Mouse (Mus musculus): Measurements from ENCODE around the gene Akap13. TPM values are rescaled to one million over a fixed set of nuclear protein-coding genes. Genes with fewer than 3 reads are reported as not detected.

Akap13 gene
- 6.1 and 10.5 TPM in 2 replicates for polyA plus RNA-seq (2021; fragmentation: Nextera tagmentation)
- long read RNA-seq, experiment 1, partial matches to known transcripts: 6 of 21 reads
- long read RNA-seq, experiment 1, other reads (novel, unspliced or antisense): 14 of 21 reads
- long read RNA-seq, experiment 2, partial matches to known transcripts: 3 of 18 reads
- long read RNA-seq, experiment 2, other reads (novel, unspliced or antisense): 11 of 18 reads

DNA sequence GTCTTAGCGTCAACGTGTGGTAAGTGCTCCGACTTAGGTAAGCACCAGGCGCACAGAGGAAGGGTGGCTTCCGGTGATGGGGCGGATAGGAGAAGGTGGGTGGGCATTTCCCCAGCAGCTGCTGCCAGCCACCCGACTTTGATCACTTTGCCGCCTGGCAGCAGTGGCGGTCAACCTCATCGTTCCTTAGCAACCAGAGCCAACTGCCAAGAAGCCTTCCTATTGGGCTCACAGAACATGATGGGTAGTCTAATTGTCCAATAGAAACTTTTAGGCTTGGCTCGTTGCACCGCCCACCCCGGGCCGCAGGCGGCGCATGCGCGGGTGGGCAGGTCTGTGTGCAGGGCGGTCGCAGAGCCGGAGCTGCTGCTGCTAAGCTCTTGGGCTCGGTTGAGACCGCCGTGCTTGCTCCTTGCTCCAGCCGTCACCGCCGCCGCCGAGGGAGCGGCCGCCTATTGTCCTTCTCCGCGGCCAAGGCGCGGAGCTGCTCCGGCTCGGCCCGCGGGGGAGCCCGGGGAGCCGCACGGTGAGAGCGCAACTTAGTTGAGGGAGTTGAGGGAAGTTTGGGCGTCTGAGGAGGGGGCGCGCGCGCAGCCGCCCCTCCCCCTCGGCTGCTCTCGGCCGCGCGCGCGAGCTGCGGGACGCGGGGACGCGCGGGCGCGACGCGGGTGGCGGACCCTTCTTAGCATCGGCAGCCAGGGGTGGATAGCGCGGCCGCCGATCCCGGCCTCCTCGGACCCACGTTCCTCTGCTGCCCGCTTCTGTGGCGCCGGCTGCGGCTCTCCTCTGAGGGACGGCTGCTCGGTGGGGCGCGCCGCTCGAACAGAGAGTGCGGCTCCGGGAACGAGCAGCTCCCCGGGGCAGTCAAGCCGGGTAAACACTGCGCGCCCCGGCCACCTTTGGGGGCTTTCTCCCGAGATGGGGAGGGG lies at the start of gene Akap13:
Gene Akap13 (plus strand): TSS at position 312 of the 929 bp plus-strand sequence.

Other genes starting within 250 kb of the Akap13 start
- gene Sv2b, start 146.3 kb upstream of the Akap13 start, polyA plus RNA-seq (2021; fragmentation: Nextera tagmentation): 77.2 and 95.9 TPM in 2 replicates

All from left cerebral cortex, adult 6 months (tissue).